Mouse (Mus musculus) liver, postnatal 0 days (tissue): Measurements from ENCODE around the gene H2bfm. TPM values are rescaled to one million over a fixed set of nuclear protein-coding genes. Genes with fewer than 3 reads are reported as not detected.
"Not testable (repeated sequence)": the region's sequence is repeated elsewhere in the genome, so short reads cannot be mapped to it uniquely, and the experiment has no call there.

Source experiments
- ATAC-seq: fragments of 200-750 bp; cut with Nextera tagmentation; 2 replicates; pipeline ENCODE4 v1.8.0; 2017; ENCODE audit warnings: mild to moderate bottlenecking, moderate library complexity
- DNase-seq: peaks from one replicate; pipeline ENCODE4 v3.0.0-alpha.2; 2016
- H3K27ac ChIP-seq: fragments of 300-500 bp; sonication (generic); 2 replicates; pipeline ENCODE4 v1.5.1; 2014; ENCODE audit warnings: antibody characterized with exemption, moderate library complexity, mild to moderate bottlenecking, low read depth
- H3K27me3 ChIP-seq: fragments of 300-500 bp; sonication (generic); 2 replicates; pipeline ENCODE4 v1.6.1; 2014; ENCODE audit warnings: low read length, control low read depth, mixed read lengths; ENCODE audit not compliant: insufficient read depth
- H3K36me3 ChIP-seq: fragments of 300-500 bp; sonication (generic); replicated peaks from 2 replicates; pipeline ENCODE4 v1.6.1; 2014; ENCODE audit warnings: mild to moderate bottlenecking, control low read depth, low read length, moderate library complexity, mixed read lengths; ENCODE audit not compliant: insufficient read depth
- H3K4me1 ChIP-seq: fragments of 300-500 bp; sonication (generic); 2 replicates; pipeline ENCODE4 v1.6.1; 2014; ENCODE audit warnings: antibody characterized with exemption, mild to moderate bottlenecking, control low read depth; ENCODE audit not compliant: insufficient read depth
- H3K4me2 ChIP-seq: fragments of 300-500 bp; sonication (generic); 2 replicates; pipeline ENCODE4 v1.6.1; 2014; ENCODE audit warnings: low read depth, mild to moderate bottlenecking, low read length, moderate library complexity, mixed read lengths
- H3K4me3 ChIP-seq: fragments of 300-500 bp; sonication (generic); 2 replicates; pipeline ENCODE4 v1.5.1; 2014; ENCODE audit warnings: low read depth, low read length
- H3K9ac ChIP-seq: fragments of 300-500 bp; sonication (generic); replicated peaks from 2 replicates; pipeline ENCODE4 v1.6.1; 2014; ENCODE audit warnings: mild to moderate bottlenecking, moderate library complexity
- H3K9me3 ChIP-seq: fragments of 300-500 bp; sonication (generic); 2 replicates; pipeline ENCODE4 v1.6.1; 2016; ENCODE audit warnings: mild to moderate bottlenecking, control low read depth, low read length, mixed read lengths
- CTCF ChIP-seq: sonication (generic); IDR thresholded peaks from 2 replicates; pipeline ENCODE4 v1.5.1; 2016; ENCODE audit warnings: antibody characterized with exemption, low read depth
- EP300 ChIP-seq: IDR thresholded peaks from 2 replicates; pipeline ENCODE4 v1.6.1; 2016; ENCODE audit warnings: antibody characterized with exemption, low read depth, mild to moderate bottlenecking
- WGBS: fragments of 180-500 bp; shearing (Covaris S2); extraction: QIAGEN DNeasy Blood & Tissue Kit; methylation state at CpG from one replicate; pipeline ENCODE4 v1.1.7; 2014; ENCODE audit not compliant: insufficient replicate concordance; 5-methylcytosine and 5-hydroxymethylcytosine counted together
- polyA plus RNA-seq: library from polyadenylated mRNA; unstranded; fragments of >200 nt; fragmentation: Nextera tagmentation; extraction: Ambion mirVana; gene quantifications from 2 replicates; pipeline ENCODE4 v1.2.1, GENCODE M21; 2015

Gene H2bfm
- polyA plus RNA-seq: not detected in 2 replicates

DNA sequence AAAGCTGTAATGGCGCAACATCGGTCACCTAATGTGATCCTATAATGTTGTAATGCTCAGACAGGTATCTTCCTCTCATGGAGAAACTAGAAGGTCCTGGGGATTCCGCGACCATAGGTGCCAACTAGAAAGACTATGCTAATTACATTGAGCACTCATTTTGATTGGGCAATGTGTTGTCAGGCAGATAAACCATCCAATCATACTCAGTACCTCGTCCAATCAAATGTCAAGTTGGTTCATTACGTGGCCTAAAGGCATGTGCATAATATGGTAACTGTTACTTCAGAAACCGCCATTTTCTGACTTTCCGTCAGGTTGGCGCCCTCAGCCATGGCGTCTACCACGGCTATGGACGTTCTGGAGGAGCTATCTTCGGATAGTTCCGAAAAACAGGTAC is at the start of gene H2bfm:
Gene H2bfm (plus strand): TSS at position 295 of the 400 bp plus-strand sequence.
- no peak within 1 kb of the TSS for H3K4me3 ChIP-seq
- H3K4me2 ChIP-seq: no peak within 1 kb of the TSS
- WGBS: 85% methylated on average over 14 of the region's 14 CpGs
- DNase-seq: no peak
- H3K27ac ChIP-seq: no peak within 1 kb of the TSS
- no peak for ATAC-seq
- H3K36me3 ChIP-seq: no peaks in the 10 kb centered on the region
- H3K9me3 ChIP-seq: no peaks in the 10 kb centered on the region
- TF ChIP-seq EP300: no peak
- no peak for TF ChIP-seq CTCF
- no peak within 1 kb of the TSS for H3K9ac ChIP-seq
- no peaks in the 10 kb centered on the region for H3K27me3 ChIP-seq
- no peaks in the 10 kb centered on the region for H3K4me1 ChIP-seq

DNA sequence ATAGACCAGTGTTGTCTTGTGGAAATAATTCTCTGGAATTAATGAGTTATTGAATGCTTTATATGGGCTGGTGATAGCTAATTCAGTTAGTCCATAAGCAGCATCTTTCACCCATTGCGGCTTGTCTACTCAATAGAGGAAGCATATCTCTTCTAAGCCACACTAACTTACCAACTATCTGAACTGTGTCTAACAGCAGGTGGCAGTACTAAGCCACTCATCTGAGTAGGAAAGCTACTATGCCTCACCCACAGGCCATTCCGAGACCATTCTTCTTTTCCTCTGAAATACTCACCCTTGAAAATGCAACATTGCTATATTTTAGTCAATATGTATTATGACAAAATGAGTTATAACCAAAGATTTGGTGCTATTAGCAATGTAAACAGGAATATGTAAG is 31.4 kb upstream of the H2bfm start:
- Histone ChIP-seq H3K9me3 (no peaks in the 10 kb centered on the region), H3K4me3 (no peak overlapping the region), H3K4me2 (no peak overlapping the region), H3K27me3 (no peaks in the 10 kb centered on the region), H3K9ac (no peak overlapping the region), H3K36me3 (no peaks in the 10 kb centered on the region), H3K4me1 (no peaks in the 10 kb centered on the region), H3K27ac (no peak overlapping the region)
- no peak for ATAC-seq
- DNase-seq: peak; percentile 11
- 43% methylated on average over 2 of the region's 2 CpGs for WGBS
- no peak for TF ChIP-seq EP300
- peak; percentile 57 for TF ChIP-seq CTCF

DNA sequence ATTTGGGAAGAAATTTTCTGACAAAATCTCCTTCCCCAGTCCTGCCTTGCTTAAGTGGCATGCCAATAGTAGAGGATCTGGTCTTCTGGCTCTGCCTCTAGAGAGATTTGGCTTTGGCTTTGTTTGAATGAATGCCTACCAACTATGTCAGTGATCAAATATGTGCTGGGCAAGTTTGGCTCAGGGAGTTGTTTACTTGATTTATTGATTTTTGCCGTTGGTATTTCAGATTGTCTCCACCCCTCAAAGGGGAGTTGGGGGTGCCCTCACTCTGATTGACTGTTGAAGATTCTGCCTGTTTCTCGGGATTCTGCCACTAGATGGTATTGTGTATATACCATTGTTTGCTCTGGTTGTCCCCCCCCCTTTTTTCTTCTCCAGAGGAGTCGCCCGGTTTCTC is 22.8 kb upstream of the H2bfm start:
- Histone ChIP-seq H3K9ac (no peak overlapping the region), H3K4me2 (no peak overlapping the region), H3K4me3 (no peak overlapping the region), H3K9me3 (no peaks in the 10 kb centered on the region), H3K36me3 (no peaks in the 10 kb centered on the region), H3K27ac (no peak overlapping the region), H3K27me3 (no peaks in the 10 kb centered on the region), H3K4me1 (no peaks in the 10 kb centered on the region)
- TF ChIP-seq CTCF (no peak), EP300 (no peak)
- WGBS: 49% methylated on average over 4 of the region's 4 CpGs
- ATAC-seq (peak; percentile 63), DNase-seq (no peak)

DNA sequence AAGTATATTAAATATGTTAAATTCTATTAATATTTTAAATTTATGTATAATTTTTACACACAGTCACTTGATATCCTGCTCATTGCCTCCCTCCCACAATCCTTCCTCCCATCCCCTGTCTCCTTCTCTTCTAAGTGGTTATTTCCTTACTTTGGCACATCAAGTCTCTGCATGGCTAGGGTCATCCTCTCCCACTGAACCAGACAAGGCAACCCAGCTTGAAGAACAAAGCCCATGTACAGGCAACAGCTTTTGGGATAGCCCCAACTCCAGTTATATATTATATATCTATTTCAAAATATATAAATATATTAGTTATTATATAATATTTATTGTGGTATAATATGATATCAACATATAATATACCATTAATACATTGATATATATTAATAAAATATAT is 1.3 kb upstream of the H2bfm start:
- Histone ChIP-seq H3K4me1 (no peaks in the 10 kb centered on the region), H3K27me3 (no peaks in the 10 kb centered on the region), H3K9ac (no peak overlapping the region), H3K9me3 (no peaks in the 10 kb centered on the region), H3K4me2 (no peak overlapping the region), H3K4me3 (no peak overlapping the region), H3K27ac (no peak overlapping the region), H3K36me3 (no peaks in the 10 kb centered on the region)
- ATAC-seq: no peak
- TF ChIP-seq EP300 (no peak), CTCF (no peak)
- DNase-seq: no peak

DNA sequence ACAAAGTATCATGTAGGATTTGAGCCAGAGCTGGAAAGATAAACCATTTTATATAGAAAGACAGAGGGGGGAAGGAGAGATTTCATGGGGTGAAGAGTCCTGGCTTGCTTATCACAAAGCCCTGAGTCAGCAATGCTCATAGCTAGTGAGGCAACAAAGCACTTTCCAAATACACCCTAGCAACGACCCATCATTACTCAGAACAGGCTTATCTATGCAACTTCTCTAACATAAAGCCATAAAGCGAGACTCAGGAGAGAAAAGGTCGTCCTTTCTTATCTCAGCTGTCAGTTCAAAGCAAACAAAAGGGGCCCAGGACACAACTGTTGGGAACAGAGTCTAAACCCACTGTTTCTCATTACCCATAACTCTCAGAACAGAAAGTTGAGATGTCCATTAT is 10.9 kb downstream of the H2bfm start:
- ATAC-seq: no peak
- 19% methylated on average over 3 of the region's 3 CpGs for WGBS

DNA sequence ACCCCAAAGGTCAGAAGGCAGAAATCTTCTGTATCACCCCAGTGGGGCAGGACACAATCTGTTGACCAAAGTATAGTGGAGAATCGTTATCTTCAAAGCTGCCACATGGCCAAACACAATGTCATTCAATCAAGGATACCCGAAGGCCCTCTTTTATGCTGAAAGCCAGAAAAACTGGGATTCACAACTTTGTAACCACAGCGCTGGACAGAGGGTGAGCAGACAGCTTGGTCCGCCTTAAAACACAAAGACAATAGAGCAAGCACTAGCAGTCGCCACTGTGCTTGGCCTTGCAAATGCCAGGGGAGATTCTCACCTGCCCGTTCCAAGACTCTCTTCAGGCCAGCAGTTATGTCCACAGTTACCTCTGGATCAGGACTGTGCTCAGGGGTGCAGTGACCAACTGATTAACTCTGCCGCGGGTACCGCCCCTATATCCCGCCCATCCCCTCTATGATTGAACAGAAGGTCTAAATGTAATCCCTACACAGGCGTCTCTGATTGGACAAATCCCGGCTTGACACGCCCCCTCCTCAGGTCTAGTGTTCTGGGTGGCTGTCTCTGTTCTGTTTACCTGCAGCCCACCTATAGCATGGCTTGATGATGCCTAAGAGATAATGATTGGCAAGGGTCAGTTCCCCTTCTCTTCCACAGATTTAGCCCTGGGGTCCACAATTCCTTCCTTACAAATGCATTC is 30.6 kb downstream of the H2bfm start:
- not testable (repeated sequence) for H3K9me3 ChIP-seq, H3K27me3 ChIP-seq, H3K27ac ChIP-seq, H3K36me3 ChIP-seq, H3K4me3 ChIP-seq, H3K4me1 ChIP-seq, H3K9ac ChIP-seq
- H3K4me2 ChIP-seq: peak overlapping the region; percentile 22; the same call in 1 of the 2 replicates
- DNase-seq (peak; percentile 33), ATAC-seq (peak; percentile 90)
- 30% methylated on average over 13 of the region's 13 CpGs for WGBS

More for the DNA sequence above, 10.9 kb downstream of the H2bfm start:
- H3K4me2 ChIP-seq: no peak overlapping the region
- no peaks in the 10 kb centered on the region for H3K27me3 ChIP-seq
- no peak overlapping the region for H3K27ac ChIP-seq
- DNase-seq: no peak
- H3K4me3 ChIP-seq: no peak overlapping the region
- H3K9ac ChIP-seq: no peak overlapping the region
- TF ChIP-seq CTCF: no peak
- TF ChIP-seq EP300: no peak
- H3K4me1 ChIP-seq: no peaks in the 10 kb centered on the region
- H3K36me3 ChIP-seq: no peaks in the 10 kb centered on the region
- H3K9me3 ChIP-seq: no peaks in the 10 kb centered on the region

GRCm38 (mm10) chrX:136958300-136958699 is 31.2 kb downstream of the H2bfm start:
- DNase-seq, H3K36me3 ChIP-seq, ATAC-seq, H3K27me3 ChIP-seq, H3K9ac ChIP-seq, H3K9me3 ChIP-seq, H3K4me3 ChIP-seq, H3K4me1 ChIP-seq, H3K27ac ChIP-seq, H3K4me2 ChIP-seq: not testable (repeated sequence)
- 64% methylated on average over 5 of the region's 5 CpGs for WGBS
